Mouse (Mus musculus): ENCODE data around the gene Gmeb1.

DNA sequence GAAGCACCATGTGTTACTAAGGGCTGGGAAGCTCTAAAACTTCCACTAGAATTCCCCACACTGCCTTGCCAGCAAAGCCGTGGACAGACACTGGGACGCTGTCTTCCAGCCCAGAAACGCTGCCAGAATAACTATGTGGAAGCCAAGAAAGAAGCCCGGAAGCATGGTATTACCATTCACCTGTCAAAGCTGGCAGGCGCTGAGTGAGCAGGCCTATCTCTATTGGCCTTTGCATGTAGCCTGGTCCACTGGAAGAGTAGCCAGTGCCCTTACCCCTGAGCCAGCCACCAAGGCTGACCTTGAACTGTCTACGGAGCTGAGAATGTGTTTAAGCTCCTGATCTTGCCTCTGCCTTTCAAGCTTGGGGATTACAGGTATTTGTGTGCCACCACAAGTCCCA is 40.1 kb upstream of the Gmeb1 start:
- TF ChIP-seq CTCF (IDR thresholded peaks at IDR 0.05; ENCODE audit: extremely low read depth, insufficient read length, insufficient replicate concordance, low read depth, low read length) (no peak), POLR2A (IDR thresholded peaks at IDR 0.05; ENCODE audit: low read depth, low read length) (no peak)
